Mouse (Mus musculus): ENCODE measurements around the gene Hdgf. TPM values are rescaled to one million over a fixed set of nuclear protein-coding genes. Genes with fewer than 3 reads are reported as not detected.

The Hdgf gene
- polyA plus RNA-seq, 1 experiment from 2014 or later, result 154 TPM

DNA sequence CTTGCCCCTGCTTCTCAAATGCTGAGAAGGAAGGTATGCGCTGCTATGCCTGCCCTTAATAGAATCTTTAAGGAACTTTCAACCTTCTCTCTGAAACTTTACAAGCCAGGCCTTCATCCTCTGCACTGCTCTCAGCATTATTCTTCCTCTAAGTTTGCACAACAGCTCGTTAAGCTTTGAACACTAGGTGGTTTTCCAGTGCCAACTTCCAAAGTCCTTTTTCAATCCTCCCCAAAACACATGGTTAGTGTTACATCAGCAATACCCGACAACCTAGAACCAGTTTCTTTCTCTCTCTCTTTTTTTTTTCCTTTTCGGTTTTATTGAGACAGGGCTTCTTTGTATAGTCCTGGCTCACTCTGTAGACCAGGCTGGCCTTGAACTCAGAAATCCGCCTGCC, 27.9 kb downstream of the Hdgf start:
- WGBS, result 85% methylated on average over 5 of the region's 5 CpGs
- H3K4me3 ChIP-seq (ENCODE audit: control insufficient read depth in 1 of 2, insufficient read depth in 1 of 2, low read depth in 1 of 2, low read length in 2 of 2), result no peak overlapping the region
- H3K27ac ChIP-seq (replicated peaks in 1 of 2; ENCODE audit: control insufficient read depth in 1 of 2, insufficient read depth in 1 of 2, low read depth in 2 of 2, low read length in 2 of 2), result no peak overlapping the region
- H3K4me1 ChIP-seq (ENCODE audit: control insufficient read depth in 2 of 2, insufficient read depth in 2 of 2, low read length in 2 of 2), result peaks cover 3 to 14% of the 10 kb centered on the region in 2 experiments; a peak in 3 of 4 replicates
- no peaks in the 10 kb centered on the region for H3K27me3 ChIP-seq (ENCODE audit: control insufficient read depth, insufficient read depth, low read length)
- no peak for ATAC-seq (ENCODE audit: insufficient number of reproducible peaks, insufficient read depth, low FRiP score, low read depth)
- H3K9ac ChIP-seq (ENCODE audit: low read length), result no peak overlapping the region
- peaks cover 72% of the 10 kb centered on the region for H3K36me3 ChIP-seq (ENCODE audit: control insufficient read depth, insufficient read depth, low read length)
- no peaks in the 10 kb centered on the region for H3K9me3 ChIP-seq (ENCODE audit: control insufficient read depth, low read length)
- no peak overlapping the region for H3K4me2 ChIP-seq (ENCODE audit: low read length)

DNA sequence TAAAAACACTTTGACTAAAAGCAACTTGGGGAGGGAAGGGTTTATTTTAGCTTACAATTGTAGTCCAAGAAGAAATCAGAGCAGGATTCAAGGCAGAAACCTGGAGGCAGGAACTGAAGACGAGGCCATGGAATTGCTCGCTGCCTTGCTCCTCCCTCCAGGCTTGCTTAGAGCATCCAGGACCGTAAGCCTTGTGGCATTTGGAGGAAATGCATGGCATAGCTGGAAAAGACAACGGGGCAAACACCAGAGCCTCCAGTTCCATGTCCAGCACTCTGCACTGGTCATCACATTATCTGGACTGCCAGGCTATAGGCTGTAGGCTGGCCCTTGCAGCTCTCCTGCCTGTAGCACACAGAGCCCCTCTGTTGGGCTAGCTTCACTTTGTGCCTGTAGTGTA, 28.4 kb downstream of the Hdgf start:
- Histone ChIP-seq H3K4me2 (ENCODE audit: low read length) (no peak overlapping the region), H3K27me3 (ENCODE audit: control insufficient read depth, insufficient read depth, low read length) (no peaks in the 10 kb centered on the region), H3K4me3 (ENCODE audit: control insufficient read depth in 1 of 2, insufficient read depth in 1 of 2, low read depth in 1 of 2, low read length in 2 of 2) (no peak overlapping the region), H3K4me1 (ENCODE audit: control insufficient read depth in 2 of 2, insufficient read depth in 2 of 2, low read length in 2 of 2) (peaks cover 0 to 9% of the 10 kb centered on the region in 2 experiments; a peak in 2 of 4 replicates), H3K9ac (ENCODE audit: low read length) (no peak overlapping the region), H3K36me3 (ENCODE audit: control insufficient read depth, insufficient read depth, low read length) (peaks cover 76% of the 10 kb centered on the region), H3K9me3 (ENCODE audit: control insufficient read depth, low read length) (no peaks in the 10 kb centered on the region), H3K27ac (replicated peaks in 1 of 2; ENCODE audit: control insufficient read depth in 1 of 2, insufficient read depth in 1 of 2, low read depth in 2 of 2, low read length in 2 of 2) (no peak overlapping the region)
- WGBS, result 53% methylated on average over 4 of the region's 4 CpGs
- ATAC-seq (ENCODE audit: insufficient number of reproducible peaks, insufficient read depth, low FRiP score, low read depth), result no peak

DNA sequence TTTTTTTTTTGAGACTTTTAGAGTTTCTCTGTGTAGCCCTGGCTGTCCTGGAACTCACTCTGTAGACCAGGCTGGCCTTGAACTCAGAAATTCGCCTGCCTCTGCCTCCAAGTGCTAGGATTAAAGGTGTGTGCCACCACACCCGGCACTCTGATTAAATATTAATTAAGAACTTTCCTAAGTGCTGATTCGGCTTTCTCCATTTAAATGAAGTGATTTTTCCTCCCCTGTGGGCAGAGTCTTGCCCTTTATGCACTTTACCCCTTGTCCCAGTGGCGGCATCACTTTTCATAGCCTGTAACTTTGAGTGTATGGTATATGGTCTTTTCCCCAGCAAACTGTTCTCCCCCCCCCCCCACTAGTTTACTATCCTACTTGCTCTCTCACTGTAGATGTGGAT, 29.1 kb downstream of the Hdgf start:
- H3K27me3 ChIP-seq (ENCODE audit: control insufficient read depth, insufficient read depth, low read length), result no peaks in the 10 kb centered on the region
- no peak overlapping the region for H3K4me3 ChIP-seq (ENCODE audit: control insufficient read depth in 1 of 2, insufficient read depth in 1 of 2, low read depth in 1 of 2, low read length in 2 of 2)
- H3K27ac ChIP-seq (replicated peaks in 1 of 2; ENCODE audit: control insufficient read depth in 1 of 2, insufficient read depth in 1 of 2, low read depth in 2 of 2, low read length in 2 of 2), result no peak overlapping the region
- 87% methylated on average over 4 of the region's 4 CpGs for WGBS
- no peaks in the 10 kb centered on the region for H3K9me3 ChIP-seq (ENCODE audit: control insufficient read depth, low read length)
- peaks cover 84% of the 10 kb centered on the region for H3K36me3 ChIP-seq (ENCODE audit: control insufficient read depth, insufficient read depth, low read length)
- ATAC-seq (ENCODE audit: insufficient number of reproducible peaks, insufficient read depth, low FRiP score, low read depth), result no peak
- H3K9ac ChIP-seq (ENCODE audit: low read length), result no peak overlapping the region
- no peak overlapping the region for H3K4me2 ChIP-seq (ENCODE audit: low read length)
- peaks cover 0 to 9% of the 10 kb centered on the region in 2 experiments; a peak in 2 of 4 replicates for H3K4me1 ChIP-seq (ENCODE audit: control insufficient read depth in 2 of 2, insufficient read depth in 2 of 2, low read length in 2 of 2)

DNA sequence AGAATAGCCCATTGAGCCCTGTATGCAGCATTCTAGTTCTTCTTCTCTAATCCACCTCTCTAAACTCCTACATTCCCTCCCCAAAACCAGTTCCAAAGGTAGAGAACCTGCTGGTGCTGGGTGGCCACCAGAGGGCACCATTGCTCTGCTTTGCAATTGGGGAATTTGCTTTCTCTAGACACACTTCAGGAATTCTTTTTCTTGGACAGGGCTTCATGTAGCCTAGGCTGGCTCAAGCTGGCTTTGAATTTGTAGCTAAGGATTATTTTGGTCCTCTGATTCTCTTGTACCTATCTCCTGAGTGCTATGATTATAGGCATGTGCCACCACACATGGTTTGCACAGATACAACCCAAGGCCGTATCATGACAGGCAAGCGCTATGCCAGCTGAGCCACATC, 29.7 kb downstream of the Hdgf start:
- H3K27me3 ChIP-seq (ENCODE audit: control insufficient read depth, insufficient read depth, low read length), result no peaks in the 10 kb centered on the region
- peak overlapping the region; percentile 8; the same call in 1 of the 2 replicates for H3K9ac ChIP-seq (ENCODE audit: low read length)
- no peak overlapping the region for H3K4me2 ChIP-seq (ENCODE audit: low read length)
- ATAC-seq (ENCODE audit: insufficient number of reproducible peaks, insufficient read depth, low FRiP score, low read depth), result no peak
- H3K4me3 ChIP-seq (ENCODE audit: control insufficient read depth in 1 of 2, insufficient read depth in 1 of 2, low read depth in 1 of 2, low read length in 2 of 2), result no peak overlapping the region
- WGBS, result 95% methylated on average over 2 of the region's 2 CpGs
- peaks cover 0 to 9% of the 10 kb centered on the region in 2 experiments; a peak in 2 of 4 replicates for H3K4me1 ChIP-seq (ENCODE audit: control insufficient read depth in 2 of 2, insufficient read depth in 2 of 2, low read length in 2 of 2)
- H3K9me3 ChIP-seq (ENCODE audit: control insufficient read depth, low read length), result no peaks in the 10 kb centered on the region
- peaks cover 89% of the 10 kb centered on the region for H3K36me3 ChIP-seq (ENCODE audit: control insufficient read depth, insufficient read depth, low read length)
- H3K27ac ChIP-seq (replicated peaks in 1 of 2; ENCODE audit: control insufficient read depth in 1 of 2, insufficient read depth in 1 of 2, low read depth in 2 of 2, low read length in 2 of 2), result no peak overlapping the region

DNA sequence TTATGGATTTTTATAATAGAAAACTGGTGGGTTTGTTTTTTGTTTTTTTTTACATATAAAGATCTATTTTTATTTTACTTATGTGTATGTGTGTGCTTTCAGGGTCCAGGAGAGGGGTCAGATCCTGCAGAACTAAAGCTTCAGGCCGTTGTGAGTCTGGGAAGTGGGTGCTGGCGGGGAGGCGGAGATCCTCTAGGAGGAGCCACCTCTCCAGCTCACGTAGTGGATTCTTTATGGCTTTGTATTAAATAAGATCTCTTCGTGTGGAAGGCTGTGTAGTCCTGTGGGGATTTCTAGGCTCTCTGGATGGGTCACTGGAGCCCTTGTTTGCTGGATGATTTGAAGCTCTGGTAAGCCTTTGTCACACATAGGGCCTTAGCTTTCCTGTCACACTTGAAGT, 34.5 kb downstream of the Hdgf start:
- no peak for ATAC-seq (ENCODE audit: insufficient number of reproducible peaks, insufficient read depth, low FRiP score, low read depth)
- Histone ChIP-seq H3K27me3 (ENCODE audit: control insufficient read depth, insufficient read depth, low read length) (no peaks in the 10 kb centered on the region), H3K4me2 (ENCODE audit: low read length) (no peak overlapping the region), H3K4me1 (ENCODE audit: control insufficient read depth in 2 of 2, insufficient read depth in 2 of 2, low read length in 2 of 2) (peaks cover 0 to 3% of the 10 kb centered on the region in 2 experiments; a peak in 2 of 4 replicates), H3K9me3 (ENCODE audit: control insufficient read depth, low read length) (no peaks in the 10 kb centered on the region), H3K36me3 (ENCODE audit: control insufficient read depth, insufficient read depth, low read length) (peaks cover 76% of the 10 kb centered on the region), H3K9ac (ENCODE audit: low read length) (no peak overlapping the region), H3K27ac (replicated peaks in 1 of 2; ENCODE audit: control insufficient read depth in 1 of 2, insufficient read depth in 1 of 2, low read depth in 2 of 2, low read length in 2 of 2) (no peak overlapping the region), H3K4me3 (ENCODE audit: control insufficient read depth in 1 of 2, insufficient read depth in 1 of 2, low read depth in 1 of 2, low read length in 2 of 2) (no peak overlapping the region)
- 77% methylated on average over 5 of the region's 5 CpGs for WGBS

DNA sequence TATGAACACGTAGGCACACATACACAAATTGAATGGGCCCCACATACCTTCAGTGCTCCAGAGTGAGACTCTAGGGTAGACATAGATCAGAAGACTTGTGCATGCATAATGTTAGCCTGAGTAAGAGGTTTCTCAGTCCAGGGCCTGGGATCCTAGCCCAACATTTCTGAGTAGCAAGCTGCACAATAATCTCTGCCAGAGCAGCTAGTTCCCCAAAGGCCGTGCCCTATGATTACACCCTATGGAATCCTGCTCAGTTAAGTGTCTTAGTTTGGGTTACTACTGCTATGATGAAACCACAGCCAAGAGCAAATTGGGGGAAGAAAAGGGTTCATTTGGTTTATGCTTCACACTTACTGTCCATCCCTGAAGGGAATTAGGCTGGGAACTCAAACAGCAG, 36.4 kb downstream of the Hdgf start:
- peaks cover 5% of the 10 kb centered on the region in 2 experiments; a peak in 3 of 4 replicates for H3K4me1 ChIP-seq (ENCODE audit: control insufficient read depth in 2 of 2, insufficient read depth in 2 of 2, low read length in 2 of 2)
- no peak overlapping the region for H3K4me3 ChIP-seq (ENCODE audit: control insufficient read depth in 1 of 2, insufficient read depth in 1 of 2, low read depth in 1 of 2, low read length in 2 of 2)
- no peak for ATAC-seq (ENCODE audit: insufficient number of reproducible peaks, insufficient read depth, low FRiP score, low read depth)
- no peaks in the 10 kb centered on the region for H3K9me3 ChIP-seq (ENCODE audit: control insufficient read depth, low read length)
- WGBS, result 88% methylated on average over 2 of the region's 2 CpGs
- H3K9ac ChIP-seq (ENCODE audit: low read length), result no peak overlapping the region
- peaks cover 13% of the 10 kb centered on the region for H3K27me3 ChIP-seq (ENCODE audit: control insufficient read depth, insufficient read depth, low read length)
- H3K4me2 ChIP-seq (ENCODE audit: low read length), result no peak overlapping the region
- peaks cover 60% of the 10 kb centered on the region for H3K36me3 ChIP-seq (ENCODE audit: control insufficient read depth, insufficient read depth, low read length)
- H3K27ac ChIP-seq (replicated peaks in 1 of 2; ENCODE audit: control insufficient read depth in 1 of 2, insufficient read depth in 1 of 2, low read depth in 2 of 2, low read length in 2 of 2), result no peak overlapping the region

DNA sequence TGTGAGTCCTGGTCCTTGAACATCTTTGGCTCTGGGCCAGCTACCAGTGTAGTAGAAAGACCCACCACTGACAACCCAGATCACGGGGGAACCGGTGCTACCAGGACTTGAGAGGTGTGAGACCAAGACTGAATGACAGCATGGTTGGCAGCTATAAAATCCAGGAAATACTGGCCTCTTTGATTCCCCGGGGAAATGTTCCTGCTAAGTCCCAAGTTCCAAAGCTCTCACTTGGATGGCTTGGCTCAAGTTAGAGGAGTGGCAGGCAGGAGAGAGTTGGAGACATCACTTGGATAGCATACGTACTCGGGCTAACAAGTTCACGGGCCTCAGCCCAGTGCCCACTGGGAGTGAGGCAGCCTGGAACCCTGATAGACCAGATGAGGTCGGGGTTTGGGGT, 37.5 kb downstream of the Hdgf start:
- peaks cover 13 to 16% of the 10 kb centered on the region in 2 experiments for H3K4me1 ChIP-seq (ENCODE audit: control insufficient read depth in 2 of 2, insufficient read depth in 2 of 2, low read length in 2 of 2)
- no peaks in the 10 kb centered on the region for H3K9me3 ChIP-seq (ENCODE audit: control insufficient read depth, low read length)
- H3K27me3 ChIP-seq (ENCODE audit: control insufficient read depth, insufficient read depth, low read length), result peaks cover 23% of the 10 kb centered on the region
- H3K9ac ChIP-seq (ENCODE audit: low read length), result no peak overlapping the region
- H3K27ac ChIP-seq (replicated peaks in 1 of 2; ENCODE audit: control insufficient read depth in 1 of 2, insufficient read depth in 1 of 2, low read depth in 2 of 2, low read length in 2 of 2), result no peak overlapping the region
- H3K36me3 ChIP-seq (ENCODE audit: control insufficient read depth, insufficient read depth, low read length), result peaks cover 49% of the 10 kb centered on the region
- WGBS, result 69% methylated on average over 7 of the region's 7 CpGs
- H3K4me3 ChIP-seq (ENCODE audit: control insufficient read depth in 1 of 2, insufficient read depth in 1 of 2, low read depth in 1 of 2, low read length in 2 of 2), result no peak overlapping the region
- no peak for ATAC-seq (ENCODE audit: insufficient number of reproducible peaks, insufficient read depth, low FRiP score, low read depth)
- no peak overlapping the region for H3K4me2 ChIP-seq (ENCODE audit: low read length)

All from heart, embryonic 14.5 days (tissue).